Mouse (Mus musculus): ENCODE results near the gene 2210016L21Rik.

2210016L21Rik gene

DNA sequence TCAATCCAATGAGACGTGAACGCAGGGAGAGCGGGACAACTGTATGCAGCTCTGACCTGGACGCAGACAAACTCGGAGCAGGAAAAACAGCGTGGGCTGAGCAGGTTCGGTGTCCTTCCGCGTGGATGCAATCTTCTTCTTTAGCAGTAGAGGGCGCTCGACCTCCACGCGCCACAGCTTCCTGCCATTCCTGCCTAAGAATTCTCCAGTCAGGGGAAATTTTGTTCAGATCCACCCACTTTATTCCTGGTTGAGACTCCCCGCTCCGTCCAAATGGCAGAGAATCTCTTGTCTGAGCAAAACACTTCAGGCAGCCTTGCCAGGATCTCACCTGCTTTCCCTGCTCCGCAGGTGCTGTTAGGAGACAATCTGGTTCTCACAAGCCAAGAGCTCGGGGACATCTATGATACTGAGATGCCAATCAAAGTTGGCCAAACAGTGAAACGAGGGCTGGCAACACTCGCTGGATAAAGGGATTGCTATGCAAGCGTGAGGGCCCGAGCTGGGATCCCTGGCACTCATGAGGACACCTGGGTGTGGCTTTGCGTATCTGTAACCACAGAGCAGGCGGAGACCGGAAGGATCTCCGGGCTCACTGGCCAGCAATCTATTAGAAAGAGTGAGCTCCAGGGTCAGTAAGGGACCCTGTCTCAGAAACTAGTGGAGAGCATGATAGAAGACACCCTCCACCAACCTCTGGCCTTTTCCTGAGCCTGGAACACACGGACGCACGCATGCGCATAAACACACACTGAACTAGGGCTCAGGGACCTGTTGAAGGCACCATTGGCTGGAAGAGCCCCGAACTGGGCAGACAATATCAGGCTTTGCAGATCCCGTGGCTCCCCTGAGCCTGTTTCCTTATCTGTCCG lies 37.5 kb downstream of the 2210016L21Rik start:
- DNase-seq: peak; percentile 82

DNA sequence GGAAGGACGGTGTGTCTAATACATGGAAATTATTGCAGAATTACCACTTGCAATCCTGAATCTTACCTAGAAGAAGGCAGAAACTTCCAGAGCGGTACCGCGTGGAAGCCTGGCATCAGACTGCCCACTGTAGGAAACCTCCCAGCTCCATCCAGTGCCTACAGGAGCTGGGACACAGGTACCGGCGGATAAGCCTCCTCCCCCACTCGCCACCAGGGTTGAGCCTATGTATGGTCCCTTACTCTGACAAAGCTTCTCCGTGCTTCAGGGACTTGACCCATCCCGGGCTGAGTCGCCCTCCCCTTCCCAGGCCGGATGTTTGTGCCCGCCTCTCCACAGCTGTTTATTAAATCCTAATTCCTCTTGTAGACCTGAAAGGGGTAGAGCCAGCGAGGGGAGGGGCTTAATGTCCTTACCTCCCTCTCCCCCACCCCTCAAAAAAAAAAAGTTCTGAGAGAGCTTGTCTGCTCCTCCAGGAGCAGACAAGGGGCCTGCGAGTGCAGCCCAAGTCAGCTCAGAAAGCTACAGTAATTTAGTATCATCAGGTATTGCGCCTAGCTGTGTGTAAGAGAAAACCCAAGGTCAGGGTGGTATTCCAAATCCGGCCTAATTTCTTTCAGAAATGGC lies 38.3 kb downstream of the 2210016L21Rik start:
- DNase-seq: no peak

DNA sequence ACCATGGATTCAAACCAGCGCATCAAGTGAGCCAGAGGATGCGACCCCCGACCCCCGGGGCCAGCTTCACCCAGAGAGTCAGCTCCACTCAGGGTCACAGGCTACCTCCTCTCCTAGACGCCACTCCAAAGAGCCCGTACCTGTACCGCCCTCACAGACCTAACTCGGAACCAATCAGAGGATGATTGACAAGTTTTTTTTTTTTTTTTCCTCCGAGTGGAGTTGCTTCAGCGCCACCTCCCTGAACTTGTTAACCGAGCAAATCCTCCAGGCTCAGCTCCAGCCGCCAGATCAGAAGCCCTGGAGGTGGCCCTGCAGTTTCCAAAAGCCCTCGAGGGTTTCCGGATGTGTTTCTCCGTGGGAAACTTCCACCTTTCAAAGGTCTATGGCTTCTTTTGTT lies 40.0 kb downstream of the 2210016L21Rik start:
- no peak for DNase-seq

DNA sequence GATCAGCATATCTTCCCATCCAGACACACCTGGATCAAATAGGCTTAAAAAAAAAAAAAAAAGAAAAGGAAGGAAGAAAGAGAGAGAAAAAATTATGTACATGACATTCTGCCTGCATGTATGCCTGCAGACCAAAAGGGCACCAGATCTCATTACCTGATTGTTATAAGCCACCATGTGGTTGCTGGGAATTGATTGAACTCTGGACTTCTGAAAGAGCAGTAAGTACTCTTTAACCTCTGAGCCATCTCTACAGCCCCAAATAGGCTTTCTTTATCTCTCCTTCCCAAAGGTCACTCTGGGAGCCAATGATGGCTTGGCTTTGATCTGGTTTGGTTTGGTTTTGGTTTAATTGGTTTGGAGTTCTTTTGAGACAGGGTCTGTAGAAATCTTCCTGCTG lies 43.1 kb downstream of the 2210016L21Rik start:
- DNase-seq: no peak

DNA sequence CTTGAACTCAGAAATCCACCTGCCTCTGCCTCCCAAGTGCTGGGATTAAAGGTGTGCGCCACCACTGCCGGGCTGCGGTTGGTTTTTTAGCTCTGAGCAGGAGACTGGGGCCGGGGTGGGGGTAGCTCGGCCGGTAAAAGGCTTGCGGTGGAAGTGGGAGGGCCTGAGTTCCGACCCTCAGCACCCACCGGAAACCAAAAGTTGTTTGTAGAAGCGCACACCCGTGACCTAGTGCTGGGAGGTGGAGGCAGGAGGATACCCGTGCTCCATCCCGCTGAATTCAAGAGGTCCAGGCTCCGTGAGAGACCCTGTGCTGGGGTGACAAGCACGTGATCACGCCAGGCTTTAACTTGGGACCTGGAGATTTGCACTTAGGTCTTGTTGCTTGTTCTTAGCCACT lies 54.5 kb downstream of the 2210016L21Rik start:
- DNase-seq: no peak

DNA sequence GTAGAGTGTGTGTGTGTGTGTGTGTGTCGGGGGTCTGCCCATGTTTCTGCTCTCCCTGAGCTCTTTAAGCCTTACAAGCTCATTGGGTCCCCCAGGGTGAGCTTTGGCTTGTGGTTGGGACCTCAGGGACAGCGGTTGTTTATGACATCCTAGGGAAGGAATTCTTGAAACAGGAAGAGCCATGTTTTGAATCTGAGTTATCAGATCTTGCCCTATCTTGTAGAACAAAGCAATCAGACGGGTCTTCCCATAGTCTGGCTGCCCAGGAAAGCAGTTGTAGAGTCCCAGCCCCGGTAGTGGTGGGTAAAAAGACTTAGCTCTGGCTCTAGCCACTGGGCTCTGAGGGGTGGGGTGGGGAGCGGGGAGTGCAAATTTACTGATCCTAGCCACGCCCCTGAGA lies 55.4 kb downstream of the 2210016L21Rik start:
- no peak for DNase-seq

Data from kidney, postnatal 14 days (tissue).